ENCODE assay signal across 14 mouse cellular contexts in the genomic region with DNA sequence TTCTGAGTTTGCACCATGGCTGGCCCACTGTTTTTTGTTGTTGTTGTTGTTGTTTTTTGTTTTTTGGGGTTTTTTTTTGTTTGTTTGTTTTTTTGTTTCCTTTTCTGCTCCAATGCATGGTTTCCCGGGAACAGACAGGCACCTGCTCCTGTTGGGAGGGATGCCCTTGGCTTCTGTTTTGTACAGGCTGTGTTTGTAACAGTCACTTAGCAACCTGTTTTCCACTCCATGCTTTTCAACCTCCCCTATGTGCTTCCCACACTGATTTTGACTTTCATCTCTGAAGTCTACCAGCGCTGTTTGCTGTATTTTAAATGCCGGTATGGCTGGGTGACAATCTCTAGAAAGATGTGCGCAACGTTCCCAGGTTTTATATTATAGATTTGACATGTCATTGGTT.
DNase-seq lines count a peak whose midpoint lies in the region; ATAC-seq and TF ChIP-seq lines count a peak whose summit lies in the region.
"Had no signal": no experiment of that assay in that cellular context is flagged by ENCODE, and none has a peak within 500 bp of the region (broad histone marks: within the 10 kb centered on the region; RNA-seq: fewer than 3 reads in every experiment).

No protein-coding gene starts in this region.

- peaks cover 21% of the 10 kb centered on the region for H3K4me1 ChIP-seq in hindbrain, embryonic 10.5 days (replicated peaks)
- H3K4me1 ChIP-seq in hindbrain, embryonic 11.5 days (replicated peaks; ENCODE audit: control insufficient read depth, insufficient read depth, low read length) = 0 out of 2 replicates have a peak, but pooled peaks cover 2% of the 10 kb centered on the region
- no peaks in the 10 kb centered on the region for H3K4me1 ChIP-seq in hindbrain, postnatal 0 days (ENCODE audit: insufficient read depth, low read length)
- H3K4me1 ChIP-seq: embryonic facial prominence, embryonic 12.5 days; liver, embryonic 13.5 days had no signal

- no peak for DNase-seq in hindbrain, embryonic 10.5 days (ENCODE audit: low spot score)
- no peak for DNase-seq in hindbrain, embryonic 11.5 days (ENCODE audit: low spot score)
- DNase-seq in retina, postnatal 1 day = peak; percentile 26
- DNase-seq in retina, embryonic 14.5 days (ENCODE audit: low spot score) = no peak
- peak; percentile 37 for DNase-seq in hindbrain, postnatal 0 days (ENCODE audit: low spot score)
- no peak for DNase-seq in frontal cortex, postnatal 14 days (ENCODE audit: low spot score in 2 of 2)
- DNase-seq: cerebellum, adult 9-11 months; gastrocnemius, postnatal 14 days; kidney, adult 9 months; liver, embryonic 13.5 days; right cerebral cortex, postnatal 4 days had no signal

- H3K9ac ChIP-seq in hindbrain, embryonic 11.5 days (ENCODE audit: low read depth, low read length) = no peak overlapping the region
- H3K9ac ChIP-seq in hindbrain, postnatal 0 days (replicated peaks; ENCODE audit: low read length) = no peak overlapping the region
- H3K9ac ChIP-seq: embryonic facial prominence, embryonic 12.5 days; liver, embryonic 13.5 days had no signal

- H3K4me3 ChIP-seq in hindbrain, embryonic 10.5 days = no peak overlapping the region
- no peak overlapping the region for H3K4me3 ChIP-seq in hindbrain, embryonic 11.5 days (ENCODE audit: low read depth, low read length)
- no peak overlapping the region for H3K4me3 ChIP-seq in hindbrain, postnatal 0 days (ENCODE audit: low read length)
- H3K4me3 ChIP-seq: embryonic facial prominence, embryonic 12.5 days; liver, embryonic 13.5 days had no signal

- TF ChIP-seq CTCF in hindbrain, postnatal 0 days (IDR thresholded peaks at IDR 0.05; ENCODE audit: low read depth) = no peak

- no peak overlapping the region for H3K4me2 ChIP-seq in hindbrain, embryonic 11.5 days (replicated peaks; ENCODE audit: low read depth, low read length)
- peak overlapping the region; percentile 6; the same call in 1 of the 2 replicates for H3K4me2 ChIP-seq in hindbrain, postnatal 0 days (ENCODE audit: low read depth, low read length)
- H3K4me2 ChIP-seq: embryonic facial prominence, embryonic 12.5 days; liver, embryonic 13.5 days had no signal

- no peak for ATAC-seq in hindbrain, embryonic 11.5 days (ENCODE audit: low FRiP score)
- 0 out of 2 replicates have a peak, but pooled peaks have one; percentile 61 for ATAC-seq in hindbrain, postnatal 0 days
- no peak for ATAC-seq in megakaryocyte, adult 5-6 weeks (ENCODE audit: poor library complexity, severe bottlenecking)

- no peaks in the 10 kb centered on the region for H3K9me3 ChIP-seq in hindbrain, embryonic 10.5 days
- H3K9me3 ChIP-seq in hindbrain, embryonic 11.5 days (ENCODE audit: control insufficient read depth, low read length) = no peaks in the 10 kb centered on the region
- no peaks in the 10 kb centered on the region for H3K9me3 ChIP-seq in hindbrain, postnatal 0 days (ENCODE audit: low read length)
- H3K9me3 ChIP-seq: embryonic facial prominence, embryonic 12.5 days; G1E; liver, embryonic 13.5 days had no signal

- H3K36me3 ChIP-seq in hindbrain, embryonic 10.5 days = no peaks in the 10 kb centered on the region
- no peaks in the 10 kb centered on the region for H3K36me3 ChIP-seq in hindbrain, embryonic 11.5 days (ENCODE audit: control insufficient read depth, insufficient read depth, low read length)
- no peaks in the 10 kb centered on the region for H3K36me3 ChIP-seq in hindbrain, postnatal 0 days (ENCODE audit: insufficient read depth, low read length)
- H3K36me3 ChIP-seq: embryonic facial prominence, embryonic 12.5 days; G1E; liver, embryonic 13.5 days had no signal

- peak overlapping the region; percentile 50; the same call in 1 of the 2 replicates for H3K27ac ChIP-seq in hindbrain, embryonic 10.5 days
- no peak overlapping the region for H3K27ac ChIP-seq in hindbrain, embryonic 11.5 days (ENCODE audit: low read depth, low read length)
- no peak overlapping the region for H3K27ac ChIP-seq in hindbrain, postnatal 0 days
- H3K27ac ChIP-seq: embryonic facial prominence, embryonic 12.5 days; liver, embryonic 13.5 days had no signal

- 72% methylated on average over 5 of the region's 5 CpGs for WGBS in hindbrain, embryonic 10.5 days
- WGBS in hindbrain, embryonic 11.5 days = 74% methylated on average over 5 of the region's 5 CpGs
- WGBS in hindbrain, postnatal 0 days = 30% methylated on average over 5 of the region's 5 CpGs

- H3K27me3 ChIP-seq in hindbrain, embryonic 10.5 days (ENCODE audit: insufficient read depth, poor library complexity, severe bottlenecking) = peaks cover 23% of the 10 kb centered on the region
- H3K27me3 ChIP-seq in hindbrain, embryonic 11.5 days (ENCODE audit: control insufficient read depth, insufficient read depth, low read length) = no peaks in the 10 kb centered on the region
- H3K27me3 ChIP-seq in hindbrain, postnatal 0 days (ENCODE audit: insufficient read depth, low read length) = no peaks in the 10 kb centered on the region
- H3K27me3 ChIP-seq: embryonic facial prominence, embryonic 12.5 days; liver, embryonic 13.5 days had no signal

Comparison
In these comparisons a context has a peak if more than half of its experiments do, and no peak if none do; other contexts are left out.
1. DNase-seq: peak in retina, postnatal 1 day (single experiment) and hindbrain, postnatal 0 days (single experiment); none in hindbrain, embryonic 10.5 days (single experiment), hindbrain, embryonic 11.5 days (single experiment), retina, embryonic 14.5 days (single experiment) and frontal cortex, postnatal 14 days (0 of 2).